Mouse (Mus musculus) naive thymus-derived CD4-positive, alpha-beta T cell, adult 2 months (primary cell): Measurements from ENCODE around the gene Rnf166.

Experiments used
- DNase-seq: peaks from one replicate; pipeline ENCODE4 v3.0.0-alpha.2; 2011; ENCODE audit warnings: low read depth

Rnf166 gene

DNA sequence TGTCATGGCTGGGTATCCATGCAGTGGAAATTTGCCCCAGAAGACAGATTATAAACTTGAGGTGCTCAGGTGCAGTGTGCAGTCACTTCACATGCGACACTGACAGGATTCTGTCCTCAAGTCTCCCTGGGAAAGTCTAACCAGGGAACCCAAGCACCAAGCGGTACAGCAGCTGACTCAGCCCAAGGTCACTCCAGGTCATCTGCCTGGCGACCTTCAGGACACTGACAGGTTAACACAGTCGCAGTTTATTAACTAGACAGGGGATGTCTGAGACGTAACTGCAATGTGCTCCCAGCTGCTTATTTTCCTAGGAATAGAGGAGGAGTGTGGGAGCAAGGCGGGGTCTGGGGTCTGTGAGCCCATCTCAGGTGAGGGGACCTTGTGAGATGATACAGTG is 6.5 kb downstream of the Rnf166 start:
- DNase-seq, result no peak

DNA sequence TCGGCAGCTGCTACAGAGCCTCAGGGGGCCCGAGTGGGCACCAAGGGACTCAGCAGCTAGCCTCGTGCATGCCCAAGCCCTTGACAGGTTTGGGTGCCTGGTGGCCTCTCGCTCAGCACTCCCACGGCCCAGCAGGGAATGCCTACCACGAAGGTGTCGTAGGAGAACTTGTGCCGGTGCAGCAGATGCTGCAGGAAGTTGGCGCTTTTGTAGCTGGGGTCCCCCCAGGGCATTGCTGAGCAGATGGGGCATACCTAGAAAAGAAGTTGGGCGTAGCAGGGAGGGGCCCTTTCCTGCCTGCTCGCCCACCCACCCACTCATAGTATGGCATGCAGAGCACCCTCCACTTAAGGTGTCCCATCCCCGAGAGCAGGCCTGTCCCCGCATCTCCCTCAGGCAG is 8.0 kb downstream of the Rnf166 start:
- DNase-seq, result no peak

DNA sequence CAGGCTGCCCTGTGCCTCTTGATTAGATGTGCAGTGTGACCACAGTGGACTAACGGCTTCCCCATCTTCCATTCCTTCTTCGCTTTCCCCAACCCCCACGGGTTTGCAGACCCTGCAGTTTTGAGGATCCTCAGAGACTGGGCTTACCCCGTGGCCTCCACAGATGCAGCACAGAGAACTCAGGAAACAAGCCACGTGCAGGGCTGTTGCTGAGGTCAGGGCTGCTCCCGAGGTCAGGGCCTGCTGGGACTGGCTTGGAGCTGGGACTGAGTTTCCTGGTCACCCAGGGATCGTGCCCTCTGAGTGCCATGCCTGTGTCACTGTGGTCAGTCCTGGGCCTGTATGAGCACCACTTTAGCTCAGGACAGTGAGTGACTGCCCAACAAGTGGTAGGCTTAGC is 10.9 kb downstream of the Rnf166 start:
- DNase-seq, result no peak

DNA sequence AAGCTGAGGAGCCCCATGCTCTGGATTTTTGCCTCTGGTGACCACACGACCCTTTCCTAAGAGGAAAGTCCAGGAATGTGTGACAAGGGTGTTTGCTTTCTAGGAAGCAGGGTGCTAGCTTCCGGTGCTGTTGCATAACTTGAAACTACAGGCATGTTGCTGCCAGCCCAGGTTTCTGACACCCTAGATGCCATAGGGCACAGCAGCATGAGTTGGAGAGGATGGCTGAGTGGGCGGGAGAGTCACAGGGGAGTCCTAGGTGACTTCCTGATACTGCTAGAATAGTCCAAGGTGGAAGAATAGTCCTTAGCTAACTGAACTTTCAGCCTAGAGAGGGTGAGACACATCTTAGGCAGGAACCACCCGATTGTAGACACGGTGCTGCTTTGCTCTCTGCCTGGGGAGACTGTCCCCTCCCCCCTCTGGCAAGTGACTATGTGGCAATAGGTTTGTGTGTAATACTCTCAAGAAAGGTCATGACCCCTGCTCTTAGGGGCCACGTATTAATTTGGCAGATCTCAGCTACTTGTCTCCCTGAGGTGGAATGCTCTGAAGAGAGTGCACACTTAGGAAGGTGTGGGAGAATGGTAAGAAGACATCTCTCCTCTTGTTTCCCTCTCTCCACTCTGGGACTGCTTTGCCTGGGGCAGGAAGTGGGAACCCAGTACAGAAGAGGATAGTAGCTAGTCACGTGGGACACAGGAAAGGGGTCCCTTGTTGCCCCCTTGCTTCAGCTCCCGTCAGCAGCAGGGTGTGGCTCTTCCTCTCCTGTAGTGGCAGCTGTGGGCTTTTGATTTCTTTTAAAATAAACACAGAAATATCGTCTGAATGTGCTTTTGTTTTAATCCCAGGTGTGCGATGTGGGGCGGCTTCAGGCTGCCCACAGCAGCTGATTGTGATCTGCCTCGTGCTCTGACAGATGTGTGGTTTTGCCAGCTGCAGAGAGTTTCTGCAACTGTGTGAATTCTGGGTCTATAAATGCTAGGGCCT is 11.9 kb downstream of the Rnf166 start:
- DNase-seq, result peak; percentile 64

DNA sequence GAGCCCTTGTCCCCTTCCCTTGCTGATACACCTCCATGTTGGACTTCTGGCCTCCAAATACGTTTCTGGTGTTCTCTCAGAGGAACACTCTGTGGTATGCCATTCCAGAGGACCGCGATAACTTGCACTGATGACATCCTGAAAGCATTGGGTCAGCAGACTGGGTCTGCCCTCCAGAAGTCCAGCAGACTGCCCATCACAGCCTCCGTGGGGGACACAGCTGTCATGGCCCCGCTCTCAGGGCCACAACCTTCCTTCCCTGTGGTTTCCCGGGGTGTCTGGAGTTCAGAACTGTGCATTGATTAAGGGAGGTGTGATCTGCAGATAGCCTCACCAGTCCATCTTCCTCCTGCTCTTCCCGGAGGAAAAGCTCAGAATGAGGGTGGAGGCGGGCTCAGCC is 13.4 kb downstream of the Rnf166 start:
- DNase-seq, result no peak

DNA sequence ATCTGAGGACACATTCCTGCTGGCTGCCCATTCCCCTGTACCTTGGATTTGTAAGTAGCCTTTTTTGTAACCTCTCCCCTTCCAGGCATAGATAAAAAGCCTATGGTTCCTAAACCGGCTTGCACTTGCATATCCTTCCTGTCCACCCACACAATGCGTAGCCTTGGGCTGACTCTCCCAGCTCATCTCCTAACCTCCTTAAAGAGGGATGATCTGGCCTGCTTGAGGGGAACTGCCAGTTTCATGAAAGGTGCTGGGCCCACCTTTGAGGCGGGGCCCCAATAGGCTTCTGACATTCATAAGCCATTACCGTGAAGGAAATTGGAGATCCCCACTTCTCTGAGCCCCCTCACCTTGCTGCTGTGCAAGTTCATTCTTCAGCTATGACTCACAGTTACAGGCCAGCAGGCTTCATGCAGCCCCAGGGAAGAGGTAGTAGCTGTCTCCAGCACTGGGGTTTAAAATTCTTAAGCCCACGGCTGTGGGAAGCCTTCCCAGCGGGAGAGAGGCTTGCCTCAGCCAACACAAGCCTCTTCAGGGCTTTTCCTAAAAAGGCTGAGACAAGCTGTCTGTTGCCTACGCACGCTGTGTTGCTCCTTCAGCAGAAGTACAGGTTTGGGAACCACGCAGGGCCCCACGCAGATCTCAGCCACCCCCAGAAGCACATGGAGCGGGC is 14.3 kb downstream of the Rnf166 start:
- peak; percentile 33 for DNase-seq

DNA sequence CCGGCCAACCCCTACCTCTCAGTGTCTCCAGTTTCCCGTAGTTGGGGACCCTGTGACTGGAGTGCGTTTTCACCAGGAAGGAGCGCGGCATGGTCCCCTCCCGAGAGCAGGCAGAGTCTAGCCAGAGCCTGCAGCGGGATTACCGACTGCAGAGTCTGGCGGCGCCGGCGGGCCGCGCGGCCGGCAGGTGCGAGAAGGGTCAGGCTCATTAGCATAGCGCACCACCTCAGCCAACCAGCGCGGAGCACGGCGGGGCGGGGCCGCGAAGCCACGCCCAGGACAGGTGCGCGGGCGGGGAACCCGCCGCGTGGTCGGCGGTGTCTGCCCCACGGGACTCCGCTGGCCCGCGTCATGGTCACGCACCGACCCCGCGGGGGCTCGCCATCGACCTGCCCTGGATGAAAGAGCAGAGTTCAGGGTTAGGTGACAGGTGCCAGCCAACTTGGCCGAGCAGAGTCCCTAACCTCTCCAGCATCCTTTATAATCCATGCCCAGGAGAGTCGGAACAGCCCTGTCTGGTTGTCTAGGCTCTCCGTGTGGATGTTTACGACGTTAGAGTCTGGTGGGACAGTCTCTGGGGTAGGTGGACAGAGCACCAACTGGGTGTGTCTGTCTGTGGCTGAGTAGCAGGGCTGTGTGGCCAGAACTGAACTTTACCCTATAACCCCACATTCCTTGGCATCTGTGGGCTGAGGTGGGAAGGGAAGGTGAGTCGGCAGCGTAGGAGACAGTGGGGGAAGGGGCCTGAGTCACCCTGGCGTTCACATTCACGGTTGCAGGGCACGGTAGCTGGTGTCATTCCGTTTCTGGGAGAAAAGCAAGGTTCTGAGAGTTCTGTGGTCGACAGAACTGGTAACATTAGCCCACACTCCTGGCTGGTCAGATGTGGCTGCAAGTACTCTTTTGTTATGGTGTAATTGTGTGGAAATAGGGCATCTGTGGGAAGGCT is 15.1 kb downstream of the Rnf166 start, which contains the start of gene Snai3:
Snai3 (minus strand) TSS at position 210 of the 949 bp plus-strand sequence.
- DNase-seq, result peak; percentile 70

DNA sequence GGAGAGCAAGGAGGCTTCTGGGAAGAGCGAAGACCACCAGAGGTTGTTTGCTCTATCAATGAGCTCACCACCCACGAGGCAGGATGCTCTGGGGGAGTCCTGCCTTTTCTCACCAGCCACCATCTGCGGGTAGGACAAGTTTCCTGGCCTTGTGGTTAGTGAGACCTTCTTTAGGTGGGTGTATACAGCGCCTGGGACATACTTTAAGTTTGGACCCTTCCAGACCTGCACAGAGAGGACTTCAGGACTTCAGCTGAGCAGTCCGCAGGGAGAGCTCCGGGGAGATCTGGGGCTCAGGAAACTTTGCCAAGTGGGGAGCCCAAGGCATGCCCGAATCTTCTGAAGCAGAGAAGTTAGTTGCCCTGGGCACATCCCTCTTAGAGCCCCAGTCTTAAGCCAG is 15.9 kb downstream of the Rnf166 start:
- peak; percentile 56 for DNase-seq

DNA sequence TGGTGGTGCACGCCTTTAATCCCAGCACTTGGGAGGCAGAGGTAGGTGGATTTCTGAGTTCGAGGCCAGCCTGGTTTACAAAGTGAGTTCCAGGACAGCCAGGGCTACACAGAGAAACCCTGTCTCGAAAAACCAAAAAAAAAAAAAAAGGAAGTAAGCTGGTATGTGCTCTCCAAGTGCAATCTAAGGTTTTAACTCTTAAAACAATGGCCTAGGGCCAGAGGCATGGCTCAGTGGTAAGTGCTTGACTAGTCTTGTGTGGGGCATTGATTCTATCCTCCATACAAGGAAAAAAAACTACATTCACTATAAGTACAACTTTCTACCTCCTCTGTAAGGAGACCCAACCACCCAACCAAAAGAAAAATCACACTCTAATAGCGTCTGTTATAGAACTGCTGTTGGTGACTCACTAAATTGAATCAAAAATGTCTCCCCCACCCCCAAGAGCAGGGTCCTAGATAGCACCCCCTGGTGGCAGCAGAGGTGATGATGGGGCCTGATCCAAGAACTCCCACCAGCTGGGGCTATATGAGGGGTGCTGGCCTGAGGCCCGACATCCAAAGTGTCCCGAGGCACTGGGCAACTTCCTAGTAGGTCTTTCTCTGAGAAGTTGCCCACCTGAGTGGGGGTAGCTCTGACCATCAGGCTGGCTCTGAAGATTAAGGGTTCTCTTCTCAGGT is 16.5 kb downstream of the Rnf166 start:
- peak; percentile 66 for DNase-seq

DNA sequence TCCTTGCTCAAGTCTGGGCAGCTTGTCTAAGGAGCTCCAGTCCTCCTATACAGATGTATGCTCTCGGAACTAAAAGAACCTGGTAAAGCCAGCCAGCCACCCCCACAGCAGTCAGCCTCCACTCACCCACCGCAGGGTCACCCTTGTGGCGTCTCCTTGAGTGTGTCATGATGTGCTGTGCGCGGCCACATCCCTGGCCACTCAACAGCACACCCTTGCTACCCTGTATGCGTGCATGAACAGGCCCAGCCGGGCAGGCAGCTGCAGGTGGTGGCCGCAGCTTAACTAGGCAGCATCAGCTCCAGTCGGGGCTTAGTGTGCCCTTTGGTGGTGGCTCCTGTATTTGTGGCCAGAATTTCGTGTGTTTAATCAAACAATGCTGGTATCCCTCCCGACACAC is 18.7 kb downstream of the Rnf166 start:
- no peak for DNase-seq

DNA sequence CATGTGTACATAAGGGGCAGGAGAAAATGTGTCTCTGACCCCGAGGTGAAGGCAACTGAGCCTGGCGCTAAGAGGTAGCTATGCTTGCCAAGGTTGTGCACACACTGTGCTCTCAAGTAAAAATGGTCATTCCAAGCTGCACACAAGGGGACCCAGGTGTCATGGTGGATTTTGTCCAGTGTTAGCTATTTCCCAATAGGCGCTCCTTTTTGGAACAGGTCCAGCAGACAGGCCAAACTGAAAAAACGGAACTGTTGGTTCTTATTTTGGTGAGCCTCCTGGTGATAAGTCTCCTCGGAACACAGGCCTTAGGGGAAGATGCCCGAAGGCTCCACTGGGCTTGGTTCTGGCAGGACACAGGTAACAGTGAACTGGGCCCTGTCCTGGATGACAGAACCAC is 21.5 kb downstream of the Rnf166 start:
- no peak for DNase-seq

DNA sequence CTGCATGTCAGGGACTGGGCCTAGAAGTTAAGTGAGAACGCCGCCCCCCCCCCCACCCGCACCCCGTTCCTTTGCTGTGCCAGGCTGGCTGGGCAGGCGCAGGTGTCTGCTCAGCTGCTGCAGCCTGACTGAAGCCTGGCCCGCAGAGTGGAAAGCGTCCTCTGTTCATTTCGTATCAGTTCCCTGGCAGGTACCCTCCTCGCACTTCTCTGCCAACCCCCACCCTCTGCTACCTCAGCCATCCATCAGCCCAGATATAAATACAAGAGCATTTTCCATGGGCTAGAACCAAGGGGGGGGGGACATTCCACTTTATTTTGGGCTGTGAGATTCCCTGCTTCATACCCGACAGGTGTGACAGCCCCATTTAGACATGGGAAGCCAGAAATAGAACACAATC is 23.7 kb downstream of the Rnf166 start:
- no peak for DNase-seq

DNA sequence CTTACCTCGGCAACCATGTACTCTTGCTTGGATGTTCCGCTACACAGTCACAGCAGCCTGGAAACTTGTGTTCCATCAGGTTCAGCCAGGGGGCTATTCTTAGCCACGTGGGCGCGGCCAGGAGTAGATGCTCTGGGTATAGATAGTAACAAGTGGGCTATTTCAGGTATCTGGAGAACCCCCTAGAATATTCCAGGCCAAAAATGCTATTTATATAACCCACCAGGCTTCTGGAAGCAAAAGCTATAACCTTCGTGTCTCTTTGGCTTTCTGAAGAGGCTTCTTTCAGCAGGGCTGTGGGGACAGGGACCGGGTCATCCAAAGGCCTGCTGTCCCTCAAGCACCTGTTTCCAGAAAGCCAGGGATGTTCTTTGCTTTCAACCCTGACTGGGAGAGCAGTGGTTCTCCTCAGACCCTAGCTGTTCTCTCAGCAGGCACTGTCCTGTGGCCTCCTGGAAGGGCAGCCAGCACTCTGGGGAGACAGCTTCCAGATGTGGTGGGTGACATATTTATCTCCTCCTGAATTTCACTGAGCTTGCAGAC is 24.6 kb downstream of the Rnf166 start:
- DNase-seq, result no peak

DNA sequence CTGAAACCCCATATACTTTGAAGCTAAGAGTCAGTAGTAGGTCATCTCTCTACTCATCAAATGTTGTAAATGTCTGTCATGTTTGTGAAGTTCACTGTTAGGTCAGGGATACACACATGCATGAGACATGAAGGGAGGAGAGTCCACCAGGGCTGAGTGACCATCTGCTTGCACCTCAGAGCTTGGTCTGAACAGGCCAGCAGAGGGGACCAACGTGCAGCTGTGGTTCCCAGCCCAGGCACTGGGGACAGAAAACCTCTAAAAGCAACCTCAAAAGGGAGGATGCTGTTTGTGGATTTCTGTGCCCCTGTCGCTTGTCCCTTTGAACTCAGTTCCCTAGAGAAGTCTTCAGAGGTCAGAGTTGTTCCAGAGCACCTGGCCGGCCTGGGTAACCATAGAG is 30.7 kb downstream of the Rnf166 start:
- no peak for DNase-seq

DNA sequence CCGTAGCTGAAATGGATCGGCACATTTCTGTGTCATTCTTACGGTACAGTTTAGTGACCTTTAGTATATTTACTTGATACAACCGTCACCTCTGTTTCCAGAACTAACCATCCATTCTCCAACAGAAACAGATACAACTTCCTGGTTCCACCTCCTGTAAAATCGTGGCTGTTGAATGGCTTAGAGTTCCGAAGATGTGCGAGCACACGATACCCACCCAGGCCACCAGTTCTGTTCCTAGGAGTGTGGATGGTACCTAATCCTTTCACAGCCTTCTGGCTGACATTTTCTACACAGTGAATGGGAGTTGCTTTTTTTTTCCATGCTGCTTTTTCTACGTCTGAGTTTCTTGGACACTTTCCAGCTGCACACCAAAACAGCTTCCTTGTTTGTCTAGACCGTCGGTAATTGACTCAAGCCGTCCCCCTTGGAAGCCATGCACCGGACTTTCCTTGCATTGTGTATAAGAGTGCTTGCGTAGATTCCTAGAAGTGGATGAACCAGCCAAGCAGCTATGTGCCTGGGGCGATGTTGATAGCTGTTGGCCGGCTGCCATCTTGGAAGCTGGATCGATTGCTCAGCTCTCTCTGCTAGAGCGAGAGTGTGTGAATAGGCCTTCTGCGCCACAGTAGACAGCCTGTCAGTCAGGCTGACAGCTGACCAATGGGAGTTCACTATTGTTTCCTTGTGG is 31.7 kb downstream of the Rnf166 start:
- DNase-seq, result peak; percentile 85

DNA sequence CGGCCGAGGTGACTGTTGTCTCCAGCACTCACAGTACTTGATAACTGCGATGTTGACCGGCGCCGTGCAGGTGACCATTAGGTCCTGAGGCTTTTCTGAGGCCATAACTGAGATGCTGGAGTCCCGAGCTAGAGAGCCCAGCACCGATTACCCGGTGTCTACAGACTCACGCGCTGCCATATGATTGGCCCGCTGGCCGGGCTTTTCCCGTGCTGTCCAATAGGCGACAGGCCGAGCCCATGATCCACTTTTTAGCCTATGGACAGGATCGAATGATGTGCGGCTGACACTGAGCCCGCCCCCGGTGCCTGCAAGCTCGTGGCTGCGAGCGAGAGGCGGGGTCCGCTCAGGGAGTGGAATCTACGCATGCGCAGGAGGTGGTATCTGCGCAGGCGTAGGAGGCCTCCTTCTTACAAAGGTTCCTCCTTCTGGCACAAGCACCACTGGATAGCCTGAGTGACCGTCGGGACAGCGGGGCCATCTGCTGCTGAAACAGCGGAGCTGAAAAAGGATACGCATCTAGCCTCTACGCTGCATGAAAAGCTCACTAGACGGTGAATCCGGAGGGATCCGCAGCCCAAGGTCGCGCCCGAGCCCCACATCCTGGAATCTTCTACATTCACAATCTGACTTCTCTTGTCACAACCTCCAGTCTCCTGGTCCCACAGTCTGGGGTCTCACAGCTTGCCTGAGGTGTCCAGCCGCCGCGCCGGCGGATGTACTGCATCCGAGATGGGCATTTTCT is 32.4 kb downstream of the Rnf166 start, which contains the start of gene Mvd:
Mvd (minus strand) TSS at position 161 of the 745 bp plus-strand sequence.
- DNase-seq, result peak; percentile 99

DNA sequence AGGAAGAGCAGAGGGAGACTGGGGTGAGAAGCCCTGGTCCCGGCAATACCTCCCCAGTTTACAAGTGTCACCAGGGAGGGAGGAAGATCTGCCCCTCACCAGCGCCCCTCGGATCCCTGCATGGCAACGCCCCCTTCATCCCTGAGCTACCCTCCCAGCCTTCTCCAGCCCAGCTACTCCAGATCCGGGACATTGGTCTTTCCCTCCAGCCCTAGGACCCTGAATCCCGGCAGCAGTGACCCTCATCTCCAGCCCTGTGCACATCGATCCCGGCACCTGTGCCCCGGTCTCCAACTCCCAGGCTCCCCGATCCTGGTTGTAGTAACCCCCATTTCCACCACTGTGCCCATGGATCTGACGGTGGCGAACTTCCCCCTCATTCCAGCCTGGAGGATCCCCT is 33.1 kb downstream of the Rnf166 start:
- no peak for DNase-seq

DNA sequence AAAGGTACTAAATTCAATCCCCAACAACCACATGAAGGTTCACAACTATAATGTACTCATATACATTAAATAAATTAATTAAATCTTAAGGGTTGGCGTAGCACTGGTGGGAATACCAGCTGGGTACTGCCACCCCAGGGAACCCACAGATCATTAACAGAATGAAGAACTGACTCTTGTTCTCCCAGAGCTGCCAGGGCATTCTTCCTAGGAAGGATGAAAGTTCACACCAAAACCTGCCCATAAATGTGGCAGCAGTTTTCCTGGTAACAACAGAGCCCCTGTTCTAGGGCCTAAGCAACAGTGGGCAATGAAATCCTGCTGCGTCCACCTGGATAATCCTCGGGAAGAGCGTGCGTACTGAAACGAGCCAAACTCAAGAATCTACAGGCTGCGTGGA is 33.5 kb downstream of the Rnf166 start:
- DNase-seq, result no peak

DNA sequence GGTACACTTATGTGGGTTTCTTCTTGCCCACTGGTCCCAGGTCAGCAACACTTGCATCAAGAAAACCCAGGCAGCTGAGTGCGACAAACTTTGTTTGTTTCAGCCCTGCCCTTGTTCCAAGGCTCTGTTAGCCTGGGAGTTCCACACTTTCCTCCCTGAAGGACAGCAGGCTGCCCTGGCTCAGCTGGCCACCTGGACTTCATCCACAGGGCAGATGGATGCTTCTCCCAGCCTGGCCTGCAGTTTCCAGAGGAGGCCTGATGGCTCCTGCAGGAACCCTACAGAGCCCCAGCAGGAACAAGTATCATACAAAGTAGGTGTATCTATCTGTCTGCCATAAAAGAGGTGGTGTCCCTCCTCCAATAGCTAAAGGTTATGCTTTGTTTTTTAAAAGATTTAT is 34.5 kb downstream of the Rnf166 start:
- no peak for DNase-seq

DNA sequence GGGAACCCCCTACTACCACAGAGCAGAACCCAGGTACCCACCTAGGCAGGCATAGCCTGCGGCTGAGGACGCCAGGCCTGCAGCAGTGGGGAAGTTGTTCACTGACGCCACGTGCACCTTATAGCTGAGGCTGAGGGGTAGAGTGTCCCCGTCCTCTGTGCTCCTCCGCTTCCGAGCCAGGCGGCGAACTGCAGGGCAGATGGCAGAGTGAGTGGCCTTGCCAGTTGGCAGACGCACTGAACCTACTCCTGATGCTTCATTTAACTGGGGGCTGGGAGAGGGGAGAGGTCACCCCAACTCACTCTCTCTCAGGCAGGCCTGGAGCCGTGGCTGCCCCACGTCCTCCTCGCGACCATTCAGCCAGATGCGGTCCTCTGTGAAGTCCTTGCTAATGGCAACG is 36.5 kb downstream of the Rnf166 start:
- DNase-seq, result no peak
